Mouse (Mus musculus): Measurements from ENCODE around the gene Angptl2. TPM values are rescaled to one million over a fixed set of nuclear protein-coding genes. Genes with fewer than 3 reads are reported as not detected.

The Angptl2 gene
- polyA plus RNA-seq, 1 experiment from 2014 or later: 34.3 TPM

- Histone ChIP-seq H3K9ac (ENCODE audit: low read depth, low read length) (no peak overlapping the region), H3K4me2 (no peak overlapping the region), H3K36me3 (ENCODE audit: control insufficient read depth, insufficient read depth, low read length) (no peaks in the 10 kb centered on the region), H3K4me1 (ENCODE audit: control insufficient read depth, insufficient read depth, low read length) (peaks cover 32% of the 10 kb centered on the region), H3K9me3 (replicated peaks; ENCODE audit: control insufficient read depth, low read length) (no peaks in the 10 kb centered on the region), H3K27ac (ENCODE audit: low read depth, low read length) (0 out of 2 replicates have a peak overlapping the region, but pooled peaks have one; percentile 10), H3K27me3 (ENCODE audit: control insufficient read depth, insufficient read depth, low read length) (no peaks in the 10 kb centered on the region), H3K4me3 (ENCODE audit: low read depth, low read length) (no peak overlapping the region)
- WGBS (ENCODE audit: insufficient replicate concordance): 69% methylated on average over 2 of the region's 2 CpGs
- no peak for ATAC-seq (replicated peaks; ENCODE audit: insufficient number of reproducible peaks, low FRiP score, low TSS enrichment)
Measured at GRCm38 (mm10) chr2:33187874-33188273, 28.0 kb upstream of the Angptl2 start.

GRCm38 (mm10) chr2:33188925-33189670, 26.8 kb upstream of the Angptl2 start:
- H3K36me3 ChIP-seq (ENCODE audit: control insufficient read depth, insufficient read depth, low read length): no peaks in the 10 kb centered on the region
- H3K9ac ChIP-seq (ENCODE audit: low read depth, low read length): no peak overlapping the region
- WGBS (ENCODE audit: insufficient replicate concordance): 81% methylated on average over 6 of the region's 6 CpGs
- no peak overlapping the region for H3K27ac ChIP-seq (ENCODE audit: low read depth, low read length)
- no peaks in the 10 kb centered on the region for H3K27me3 ChIP-seq (ENCODE audit: control insufficient read depth, insufficient read depth, low read length)
- H3K4me1 ChIP-seq (ENCODE audit: control insufficient read depth, insufficient read depth, low read length): peaks cover 32% of the 10 kb centered on the region
- no peak overlapping the region for H3K4me2 ChIP-seq
- no peaks in the 10 kb centered on the region for H3K9me3 ChIP-seq (replicated peaks; ENCODE audit: control insufficient read depth, low read length)
- ATAC-seq (replicated peaks; ENCODE audit: insufficient number of reproducible peaks, low FRiP score, low TSS enrichment): no peak
- H3K4me3 ChIP-seq (ENCODE audit: low read depth, low read length): no peak overlapping the region

GRCm38 (mm10) chr2:33189976-33190375, 25.9 kb upstream of the Angptl2 start:
- Histone ChIP-seq H3K27ac (ENCODE audit: low read depth, low read length) (no peak overlapping the region), H3K36me3 (ENCODE audit: control insufficient read depth, insufficient read depth, low read length) (no peaks in the 10 kb centered on the region), H3K4me3 (ENCODE audit: low read depth, low read length) (no peak overlapping the region), H3K9me3 (replicated peaks; ENCODE audit: control insufficient read depth, low read length) (no peaks in the 10 kb centered on the region), H3K9ac (ENCODE audit: low read depth, low read length) (no peak overlapping the region), H3K4me1 (ENCODE audit: control insufficient read depth, insufficient read depth, low read length) (peaks cover 32% of the 10 kb centered on the region), H3K4me2 (no peak overlapping the region), H3K27me3 (ENCODE audit: control insufficient read depth, insufficient read depth, low read length) (no peaks in the 10 kb centered on the region)
- WGBS (ENCODE audit: insufficient replicate concordance): 74% methylated on average over 3 of the region's 3 CpGs
- no peak for ATAC-seq (replicated peaks; ENCODE audit: insufficient number of reproducible peaks, low FRiP score, low TSS enrichment)

- H3K36me3 ChIP-seq (ENCODE audit: control insufficient read depth, insufficient read depth, low read length): no peaks in the 10 kb centered on the region
- H3K4me1 ChIP-seq (ENCODE audit: control insufficient read depth, insufficient read depth, low read length): peaks cover 57% of the 10 kb centered on the region
- ATAC-seq (replicated peaks; ENCODE audit: insufficient number of reproducible peaks, low FRiP score, low TSS enrichment): no peak
- 45% methylated on average over 14 of the region's 14 CpGs for WGBS (ENCODE audit: insufficient replicate concordance)
- H3K9ac ChIP-seq (ENCODE audit: low read depth, low read length): peak overlapping the region; percentile 46; the same call in 1 of the 2 replicates
- H3K27me3 ChIP-seq (ENCODE audit: control insufficient read depth, insufficient read depth, low read length): no peaks in the 10 kb centered on the region
- H3K9me3 ChIP-seq (replicated peaks; ENCODE audit: control insufficient read depth, low read length): no peaks in the 10 kb centered on the region
- H3K4me2 ChIP-seq: peak overlapping the region; percentile 31
- H3K27ac ChIP-seq (ENCODE audit: low read depth, low read length): 0 out of 2 replicates have a peak overlapping the region, but pooled peaks have one; percentile 15
- H3K4me3 ChIP-seq (ENCODE audit: low read depth, low read length): no peak overlapping the region
Measured at GRCm38 (mm10) chr2:33200368-33201068, 15.4 kb upstream of the Angptl2 start.

- no peaks in the 10 kb centered on the region for H3K9me3 ChIP-seq (replicated peaks; ENCODE audit: control insufficient read depth, low read length)
- H3K4me2 ChIP-seq: peak overlapping the region; percentile 16; the same call in 1 of the 2 replicates
- peaks cover 78% of the 10 kb centered on the region for H3K4me1 ChIP-seq (ENCODE audit: control insufficient read depth, insufficient read depth, low read length)
- no peak overlapping the region for H3K4me3 ChIP-seq (ENCODE audit: low read depth, low read length)
- ATAC-seq (replicated peaks; ENCODE audit: insufficient number of reproducible peaks, low FRiP score, low TSS enrichment): no peak
- no peaks in the 10 kb centered on the region for H3K36me3 ChIP-seq (ENCODE audit: control insufficient read depth, insufficient read depth, low read length)
- peak overlapping the region; percentile 55 for H3K27ac ChIP-seq (ENCODE audit: low read depth, low read length)
- H3K27me3 ChIP-seq (ENCODE audit: control insufficient read depth, insufficient read depth, low read length): no peaks in the 10 kb centered on the region
- 37% methylated on average over 6 of the region's 6 CpGs for WGBS (ENCODE audit: insufficient replicate concordance)
- H3K9ac ChIP-seq (ENCODE audit: low read depth, low read length): no peak overlapping the region
Measured at GRCm38 (mm10) chr2:33203284-33203683, 12.6 kb upstream of the Angptl2 start.

GRCm38 (mm10) chr2:33204980-33205379, 10.9 kb upstream of the Angptl2 start:
- no peak overlapping the region for H3K4me3 ChIP-seq (ENCODE audit: low read depth, low read length)
- H3K4me1 ChIP-seq (ENCODE audit: control insufficient read depth, insufficient read depth, low read length): peaks cover 67% of the 10 kb centered on the region
- no peak overlapping the region for H3K9ac ChIP-seq (ENCODE audit: low read depth, low read length)
- no peak for ATAC-seq (replicated peaks; ENCODE audit: insufficient number of reproducible peaks, low FRiP score, low TSS enrichment)
- no peaks in the 10 kb centered on the region for H3K36me3 ChIP-seq (ENCODE audit: control insufficient read depth, insufficient read depth, low read length)
- 48% methylated on average over 5 of the region's 5 CpGs for WGBS (ENCODE audit: insufficient replicate concordance)
- H3K9me3 ChIP-seq (replicated peaks; ENCODE audit: control insufficient read depth, low read length): no peaks in the 10 kb centered on the region
- H3K4me2 ChIP-seq: no peak overlapping the region
- no peak overlapping the region for H3K27ac ChIP-seq (ENCODE audit: low read depth, low read length)
- no peaks in the 10 kb centered on the region for H3K27me3 ChIP-seq (ENCODE audit: control insufficient read depth, insufficient read depth, low read length)

GRCm38 (mm10) chr2:33205939-33206525, 9.8 kb upstream of the Angptl2 start:
- peaks cover 60% of the 10 kb centered on the region for H3K4me1 ChIP-seq (ENCODE audit: control insufficient read depth, insufficient read depth, low read length)
- H3K4me3 ChIP-seq (ENCODE audit: low read depth, low read length): no peak overlapping the region
- H3K4me2 ChIP-seq: no peak overlapping the region
- no peak overlapping the region for H3K27ac ChIP-seq (ENCODE audit: low read depth, low read length)
- H3K36me3 ChIP-seq (ENCODE audit: control insufficient read depth, insufficient read depth, low read length): no peaks in the 10 kb centered on the region
- no peaks in the 10 kb centered on the region for H3K27me3 ChIP-seq (ENCODE audit: control insufficient read depth, insufficient read depth, low read length)
- ATAC-seq (replicated peaks; ENCODE audit: insufficient number of reproducible peaks, low FRiP score, low TSS enrichment): no peak
- no peak overlapping the region for H3K9ac ChIP-seq (ENCODE audit: low read depth, low read length)
- WGBS (ENCODE audit: insufficient replicate concordance): 63% methylated on average over 14 of the region's 14 CpGs
- H3K9me3 ChIP-seq (replicated peaks; ENCODE audit: control insufficient read depth, low read length): no peaks in the 10 kb centered on the region

- H3K4me1 ChIP-seq (ENCODE audit: control insufficient read depth, insufficient read depth, low read length): peaks cover 50% of the 10 kb centered on the region
- no peak for ATAC-seq (replicated peaks; ENCODE audit: insufficient number of reproducible peaks, low FRiP score, low TSS enrichment)
- no peak overlapping the region for H3K4me3 ChIP-seq (ENCODE audit: low read depth, low read length)
- no peaks in the 10 kb centered on the region for H3K27me3 ChIP-seq (ENCODE audit: control insufficient read depth, insufficient read depth, low read length)
- H3K27ac ChIP-seq (ENCODE audit: low read depth, low read length): peak overlapping the region; percentile 41; the same call in 1 of the 2 replicates
- no peaks in the 10 kb centered on the region for H3K36me3 ChIP-seq (ENCODE audit: control insufficient read depth, insufficient read depth, low read length)
- H3K9me3 ChIP-seq (replicated peaks; ENCODE audit: control insufficient read depth, low read length): no peaks in the 10 kb centered on the region
- H3K4me2 ChIP-seq: no peak overlapping the region
- WGBS (ENCODE audit: insufficient replicate concordance): 24% methylated on average over 4 of the region's 4 CpGs
- peak overlapping the region; percentile 12; the same call in 1 of the 2 replicates for H3K9ac ChIP-seq (ENCODE audit: low read depth, low read length)
Measured at GRCm38 (mm10) chr2:33207069-33207468, 8.8 kb upstream of the Angptl2 start.

Data from heart, embryonic 11.5 days (tissue).